Mouse (Mus musculus): Measurements from ENCODE around the gene Scgb1b17. TPM values are rescaled to one million over a fixed set of nuclear protein-coding genes. Genes with fewer than 3 reads are reported as not detected.
"Not testable (repeated sequence)": the region's sequence is repeated elsewhere in the genome, so short reads cannot be mapped to it uniquely, and the experiment has no call there.

The Scgb1b17 gene
- not detected in 2 replicates for polyA plus RNA-seq (2012; ENCODE audit: insufficient read depth, insufficient read length, missing spikeins)

GRCm38 (mm10) chr7:33063149-33063548 lies at the start of gene Scgb1b17:
Gene Scgb1b17 (plus strand): TSS chr7:33063449.
- H3K4me1 ChIP-seq (ENCODE audit: control insufficient read depth, insufficient read depth, low read length); H3K4me3 ChIP-seq (ENCODE audit: insufficient read depth, low read length); H3K27ac ChIP-seq (ENCODE audit: insufficient read depth, low read depth, low read length): not testable (repeated sequence)

GRCm38 (mm10) chr7:33056461-33056860 lies 6.8 kb upstream of the Scgb1b17 start, which contains the start of gene Scgb2b17:
Gene Scgb2b17 (minus strand): TSS chr7:33056561.
- H3K4me3 ChIP-seq (ENCODE audit: insufficient read depth, low read length); H3K27ac ChIP-seq (ENCODE audit: insufficient read depth, low read depth, low read length); H3K4me1 ChIP-seq (ENCODE audit: control insufficient read depth, insufficient read depth, low read length): not testable (repeated sequence)

Other genes with a start within 250 kb of the Scgb1b17 start
- gene Scgb2b15, start 233.8 kb upstream of the Scgb1b17 start, polyA plus RNA-seq (2012; ENCODE audit: insufficient read depth, insufficient read length, missing spikeins), result not detected in 2 replicates
- not detected in 2 replicates for gene Scgb1b15, start 226.9 kb upstream of the Scgb1b17 start, polyA plus RNA-seq (2012; ENCODE audit: insufficient read depth, insufficient read length, missing spikeins)
- gene Scgb2b17, start 6.9 kb upstream of the Scgb1b17 start, polyA plus RNA-seq (2012; ENCODE audit: insufficient read depth, insufficient read length, missing spikeins), result not detected in 2 replicates
- not detected in 2 replicates for gene Scgb2b18, start 110.4 kb downstream of the Scgb1b17 start, polyA plus RNA-seq (2012; ENCODE audit: insufficient read depth, insufficient read length, missing spikeins)
- not detected in 2 replicates for gene Scgb1b18, start 122.1 kb downstream of the Scgb1b17 start, polyA plus RNA-seq (2012; ENCODE audit: insufficient read depth, insufficient read length, missing spikeins)
- not detected in 2 replicates for gene Scgb2b19, start 216.9 kb downstream of the Scgb1b17 start, polyA plus RNA-seq (2012; ENCODE audit: insufficient read depth, insufficient read length, missing spikeins)
- not detected in 2 replicates for gene Scgb1b19, start 223.8 kb downstream of the Scgb1b17 start, polyA plus RNA-seq (2012; ENCODE audit: insufficient read depth, insufficient read length, missing spikeins)